Mouse (Mus musculus) thymus, adult 2 months (tissue): Measurements from ENCODE around the gene Cdc42ep4. TPM values are rescaled to one million over a fixed set of nuclear protein-coding genes. Genes with fewer than 3 reads are reported as not detected.

Experiments used
- DNase-seq: peaks from one replicate; pipeline ENCODE4 v3.0.0; 2021
- H3K27ac ChIP-seq: fragments of 200-500 bp; 2 replicates; pipeline ENCODE4 v1.5.1; 2012; ENCODE audit warnings: low read length, control low read depth; ENCODE audit not compliant: control insufficient read depth, insufficient read depth
- H3K27me3 ChIP-seq: fragments of 200-500 bp; 2 replicates; pipeline ENCODE4 v1.6.1; 2012; ENCODE audit warnings: mild to moderate bottlenecking, low read length, moderate library complexity, mixed read lengths; ENCODE audit not compliant: control insufficient read depth, insufficient read depth
- H3K36me3 ChIP-seq: fragments of 200-500 bp; 2 replicates; pipeline ENCODE4 v1.6.1; 2012; ENCODE audit warnings: mild to moderate bottlenecking, low read length, moderate library complexity; ENCODE audit not compliant: control insufficient read depth, insufficient read depth
- H3K4me1 ChIP-seq: fragments of 200-500 bp; replicated peaks from 2 replicates; pipeline ENCODE4 v1.6.1; 2012; ENCODE audit warnings: low read length; ENCODE audit not compliant: control insufficient read depth, insufficient read depth
- H3K4me3 ChIP-seq: fragments of 200-500 bp; 2 replicates; pipeline ENCODE4 v1.5.1; 2012; ENCODE audit warnings: mild to moderate bottlenecking, low read length, control low read depth, moderate library complexity; ENCODE audit not compliant: control insufficient read depth, insufficient read depth
- CTCF ChIP-seq: fragments of 200-500 bp; IDR thresholded peaks from 2 replicates; pipeline ENCODE4 v1.5.1; 2012; ENCODE audit warnings: mild to moderate bottlenecking, control low read depth, low read length, moderate library complexity, borderline replicate concordance; ENCODE audit not compliant: control insufficient read depth, poor library complexity, insufficient read depth; ENCODE audit errors: extremely low read depth
- POLR2A ChIP-seq: fragments of 200-500 bp; IDR thresholded peaks from 2 replicates; pipeline ENCODE4 v1.6.1; 2012; ENCODE audit warnings: mild to moderate bottlenecking, low read length, control low read depth, moderate library complexity; ENCODE audit not compliant: control insufficient read depth, poor library complexity, insufficient read depth; ENCODE audit errors: extremely low read depth
- WGBS: fragments of 180-500 bp; shearing (Covaris S2); methylation state at CpG from one replicate; pipeline ENCODE4 v1.1.7; 2018; 5-methylcytosine and 5-hydroxymethylcytosine counted together
- polyA plus RNA-seq: library from polyadenylated mRNA; depleted of rRNA; stranded (reverse); fragments of >200 nt; gene quantifications from 2 replicates; pipeline ENCODE4 v1.2.3, GENCODE M21; 2012

The Cdc42ep4 gene
- polyA plus RNA-seq, 1 experiment: 28.7 TPM

GRCm38 (mm10) chr11:113727992-113728391 lies 23.7 kb downstream of the Cdc42ep4 start:
- no peak overlapping the region for H3K4me3 ChIP-seq
- 91% methylated on average over 6 of the region's 6 CpGs for WGBS
- H3K36me3 ChIP-seq: peaks cover 5% of the 10 kb centered on the region; the same call in 1 of the 2 replicates
- TF ChIP-seq CTCF (no peak), POLR2A (no peak)
- H3K4me1 ChIP-seq: no peaks in the 10 kb centered on the region
- no peak overlapping the region for H3K27ac ChIP-seq
- H3K27me3 ChIP-seq: no peaks in the 10 kb centered on the region
- DNase-seq: no peak

DNA sequence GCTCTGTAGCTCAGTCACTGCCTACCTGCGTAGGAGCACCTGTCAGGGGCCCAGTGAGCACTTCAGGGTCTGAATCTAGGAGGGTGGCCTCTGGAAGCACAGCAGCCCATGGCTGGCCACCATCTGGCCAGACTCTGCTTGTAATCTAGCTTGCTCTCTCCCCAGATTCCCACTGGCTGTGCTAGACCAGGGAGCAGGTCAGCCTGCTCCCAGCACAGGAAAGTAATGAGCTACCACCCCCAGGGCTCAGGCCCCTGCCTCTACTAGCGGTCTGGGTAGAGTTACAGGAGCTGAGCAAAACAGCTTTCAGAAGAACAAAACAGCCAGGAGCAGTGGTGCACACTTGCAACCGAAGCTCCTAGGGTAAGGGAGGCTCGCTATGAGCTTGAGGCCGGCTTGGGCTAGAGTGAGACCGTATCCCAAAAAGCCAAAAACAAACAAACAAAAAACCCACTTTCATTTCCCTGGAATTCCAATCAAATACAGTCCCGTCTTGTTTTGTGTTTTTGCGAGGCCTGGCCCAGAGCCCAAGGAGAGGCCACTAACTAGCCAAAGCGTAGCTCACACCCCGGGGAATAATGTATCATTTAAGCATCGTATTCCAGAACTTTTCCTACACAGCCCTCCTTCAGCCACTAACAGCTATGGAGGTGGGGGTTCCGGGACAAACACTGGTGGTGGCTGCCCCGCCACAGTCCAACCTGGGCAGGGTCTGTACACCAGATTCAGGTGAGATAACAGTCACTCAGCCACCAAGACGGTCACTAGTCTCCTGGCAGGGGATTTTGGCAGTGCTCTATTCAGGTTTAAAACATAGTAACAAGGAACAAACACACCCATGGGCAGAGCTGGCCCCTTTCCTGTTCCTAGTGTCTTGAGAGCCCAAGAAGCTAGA lies 24.4 kb downstream of the Cdc42ep4 start:
- no peak overlapping the region for H3K27ac ChIP-seq
- no peaks in the 10 kb centered on the region for H3K4me1 ChIP-seq
- H3K27me3 ChIP-seq: no peaks in the 10 kb centered on the region
- TF ChIP-seq POLR2A (no peak), CTCF (no peak)
- H3K36me3 ChIP-seq: peaks cover 5% of the 10 kb centered on the region; the same call in 1 of the 2 replicates
- no peak for DNase-seq
- no peak overlapping the region for H3K4me3 ChIP-seq
- 94% methylated on average over 14 of the region's 14 CpGs for WGBS

DNA sequence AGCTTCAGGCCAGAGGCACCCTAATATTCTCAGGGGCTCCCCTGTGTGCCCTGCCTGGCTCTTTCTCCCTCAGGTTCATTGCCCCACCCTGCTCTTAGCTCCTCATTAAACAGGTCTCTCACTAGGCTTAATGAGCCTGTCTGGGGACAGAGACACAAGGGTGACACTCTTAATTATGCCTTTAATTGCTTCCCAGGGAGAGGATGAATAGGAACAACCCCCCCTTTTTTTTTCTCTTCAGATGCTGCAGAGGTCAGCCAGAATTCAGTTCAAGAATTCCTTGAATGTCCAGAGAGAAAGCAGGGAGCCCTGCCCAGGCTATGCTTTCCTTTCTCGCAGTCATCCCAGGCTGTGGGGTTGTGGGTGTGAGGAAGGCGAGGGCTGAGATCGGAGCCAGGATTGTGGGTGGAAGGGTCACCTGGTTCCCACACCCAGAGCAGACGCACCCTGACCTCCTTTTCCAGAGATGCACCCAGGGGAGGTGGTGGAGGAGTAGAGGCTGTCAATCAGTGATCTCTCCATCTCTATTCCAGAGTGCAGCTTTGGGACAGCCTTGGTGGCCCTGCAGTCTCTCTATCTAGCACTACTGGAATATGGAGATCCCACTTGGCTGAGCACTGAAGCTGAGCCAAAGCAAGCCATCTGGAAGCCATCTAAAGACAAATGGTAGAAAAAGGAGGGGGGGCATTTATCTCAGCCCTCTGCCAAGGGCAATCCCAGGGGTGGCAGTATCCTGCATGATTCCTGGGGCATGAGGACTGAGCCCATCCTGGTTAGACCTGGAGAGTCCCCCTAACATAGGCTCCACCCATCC lies 26.2 kb downstream of the Cdc42ep4 start:
- Histone ChIP-seq H3K27ac (no peak overlapping the region), H3K27me3 (no peaks in the 10 kb centered on the region), H3K4me3 (no peak overlapping the region), H3K4me1 (no peaks in the 10 kb centered on the region), H3K36me3 (peaks cover 5% of the 10 kb centered on the region; the same call in 1 of the 2 replicates)
- no peak for DNase-seq
- WGBS: 93% methylated on average over 4 of the region's 4 CpGs
- TF ChIP-seq CTCF: no peak
- no peak for TF ChIP-seq POLR2A

DNA sequence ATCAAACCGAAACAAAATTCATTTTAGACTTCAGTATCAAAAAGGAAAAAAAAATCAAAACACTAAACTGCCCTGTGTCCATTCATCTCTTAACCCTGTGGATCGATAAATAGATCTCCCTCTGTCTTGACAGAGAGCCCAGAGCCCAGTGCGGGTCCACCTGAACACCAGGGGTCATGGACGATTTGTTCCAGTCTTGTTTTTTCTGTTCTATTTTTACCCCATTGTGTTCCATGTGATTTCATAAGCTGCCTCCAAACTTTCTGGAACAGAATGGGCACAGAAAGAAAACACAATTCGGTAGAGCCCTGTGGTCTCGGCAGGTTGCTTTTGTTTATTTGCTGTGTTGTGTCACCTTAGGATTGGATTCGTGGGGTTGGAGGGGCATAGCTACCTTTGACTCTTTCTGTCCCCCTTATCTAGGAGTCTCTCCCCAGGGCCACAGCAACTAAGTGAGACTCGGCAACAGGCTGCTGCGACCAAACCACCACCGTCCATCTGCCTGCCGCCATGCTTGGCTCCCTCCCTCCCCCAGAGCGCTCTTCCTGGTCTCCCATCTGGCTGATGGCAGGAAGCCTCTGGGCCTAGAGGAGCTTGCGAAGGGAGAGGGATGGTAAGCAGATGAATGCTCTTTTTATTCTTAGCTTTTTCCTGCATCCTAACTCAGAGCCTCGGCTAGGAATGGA lies 29.1 kb downstream of the Cdc42ep4 start:
- H3K27ac ChIP-seq: no peak overlapping the region

GRCm38 (mm10) chr11:113717767-113718424 lies 33.8 kb downstream of the Cdc42ep4 start:
- Histone ChIP-seq H3K4me3 (no peak overlapping the region), H3K36me3 (no peaks in the 10 kb centered on the region), H3K27ac (no peak overlapping the region), H3K4me1 (peaks cover 11% of the 10 kb centered on the region), H3K27me3 (no peaks in the 10 kb centered on the region)
- no peak for DNase-seq
- WGBS: 89% methylated on average over 16 of the region's 16 CpGs
- TF ChIP-seq CTCF: no peak
- TF ChIP-seq POLR2A: no peak

More for the DNA sequence above, 29.1 kb downstream of the Cdc42ep4 start:
- no peaks in the 10 kb centered on the region for H3K4me1 ChIP-seq
- WGBS: 88% methylated on average over 14 of the region's 14 CpGs
- DNase-seq: no peak
- no peak overlapping the region for H3K4me3 ChIP-seq
- TF ChIP-seq POLR2A: no peak
- no peak for TF ChIP-seq CTCF
- no peaks in the 10 kb centered on the region for H3K27me3 ChIP-seq
- H3K36me3 ChIP-seq: no peaks in the 10 kb centered on the region
